ENCODE assay signal across 10 mouse cellular contexts in the genomic region with DNA sequence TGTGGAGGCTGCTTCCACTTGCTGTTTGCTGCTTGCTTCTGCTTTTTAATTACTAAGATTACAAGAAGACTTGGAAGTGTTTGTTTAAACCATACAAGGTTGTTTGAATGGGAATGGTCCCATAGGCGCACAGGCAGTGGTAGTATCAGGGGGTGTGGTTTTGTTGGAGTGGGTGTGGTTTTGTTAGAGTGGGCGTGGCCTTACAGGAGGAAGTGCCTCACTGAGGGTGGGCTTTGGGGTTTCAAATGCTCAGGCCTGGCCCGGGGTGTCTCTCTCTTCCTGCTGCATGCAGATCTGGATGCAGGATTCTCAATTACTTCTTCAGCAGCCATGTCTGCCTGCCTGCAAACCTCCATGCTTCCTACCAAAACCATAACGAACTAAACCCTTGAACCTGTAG.
"Had no signal": no experiment of that assay in that cellular context is flagged by ENCODE, and none has a peak within 500 bp of the region (broad histone marks: within the 10 kb centered on the region; RNA-seq: fewer than 3 reads in every experiment).

No protein-coding gene starts in this region.

- ATAC-seq: liver, postnatal 0 days; lung, postnatal 0 days had no signal

- DNase-seq: kidney, adult 18-20 months; kidney, adult 9 months; kidney, postnatal 14 days; kidney, postnatal 4 days; layer of hippocampus, adult 9-11 months; liver, postnatal 0 days; lung, embryonic 14.5 days; midbrain, embryonic 14.5 days; thymus, postnatal 36 days had no signal
